Mouse (Mus musculus) midbrain, postnatal 0 days (tissue): ENCODE measurements at regions not wholly inside any gene's neighbourhood (a gene's known extent, or its start where the extent isn't known, plus 50 kb on each side); places are given as distances from the start of the nearest gene placed in this dataset.
A peak's percentile ranks its signal among the peaks of the same experiment; 100 is the strongest.
"Not testable (repeated sequence)": the region's sequence is repeated elsewhere in the genome, so short reads cannot be mapped to it uniquely, and the experiment has no call there.

Experiments used
- ATAC-seq: fragments of 200-750 bp; cut with Nextera tagmentation; 2 replicates; pipeline ENCODE4 v1.8.0; 2017; ENCODE audit warnings: moderate number of reproducible peaks, mild to moderate bottlenecking, moderate TSS enrichment, moderate library complexity; ENCODE audit not compliant: low FRiP score
- DNase-seq: peaks from one replicate; pipeline ENCODE4 v3.0.0-alpha.2; 2015; ENCODE audit warnings: low spot score
- H3K27ac ChIP-seq: fragments of 300-500 bp; sonication (generic); 2 replicates; pipeline ENCODE4 v1.5.1; 2014; ENCODE audit warnings: low read depth, mild to moderate bottlenecking, low read length, mixed read lengths
- H3K27me3 ChIP-seq: fragments of 300-500 bp; sonication (generic); 2 replicates; pipeline ENCODE4 v1.6.1; 2014; ENCODE audit warnings: low read length, control low read depth, mixed read lengths; ENCODE audit not compliant: insufficient read depth
- H3K36me3 ChIP-seq: fragments of 300-500 bp; sonication (generic); 2 replicates; pipeline ENCODE4 v1.6.1; 2014; ENCODE audit warnings: low read length, control low read depth, mixed read lengths; ENCODE audit not compliant: insufficient read depth
- H3K4me1 ChIP-seq: fragments of 300-500 bp; sonication (generic); 2 replicates; pipeline ENCODE4 v1.6.1; 2014; ENCODE audit warnings: mild to moderate bottlenecking, control low read depth, antibody characterized with exemption, low read length, mixed read lengths; ENCODE audit not compliant: insufficient read depth
- H3K4me2 ChIP-seq: fragments of 300-500 bp; sonication (generic); 2 replicates; pipeline ENCODE4 v1.6.1; 2014; ENCODE audit warnings: low read depth, mild to moderate bottlenecking, low read length, mixed read lengths; ENCODE audit not compliant: poor library complexity, severe bottlenecking
- H3K4me3 ChIP-seq: fragments of 300-500 bp; sonication (generic); 2 replicates; pipeline ENCODE4 v1.5.1; 2014; ENCODE audit warnings: low read depth, mild to moderate bottlenecking, low read length, moderate library complexity
- H3K9ac ChIP-seq: fragments of 300-500 bp; sonication (generic); replicated peaks from 2 replicates; pipeline ENCODE4 v1.6.1; 2014; ENCODE audit warnings: mild to moderate bottlenecking, low read length, moderate library complexity, mixed read lengths; ENCODE audit not compliant: poor library complexity, severe bottlenecking
- H3K9me3 ChIP-seq: fragments of 300-500 bp; sonication (generic); 2 replicates; pipeline ENCODE4 v1.6.1; 2016; ENCODE audit warnings: low read length, control low read depth
- CTCF ChIP-seq: IDR thresholded peaks from 2 replicates; pipeline ENCODE4 v1.5.1; 2016; ENCODE audit warnings: antibody characterized with exemption, mild to moderate bottlenecking
- WGBS: fragments of 180-500 bp; shearing (Covaris S2); extraction: QIAGEN DNeasy Blood & Tissue Kit; methylation state at CpG from one replicate; pipeline ENCODE4 v1.1.7; 2014; 5-methylcytosine and 5-hydroxymethylcytosine counted together

- Histone ChIP-seq H3K4me2 (no peak overlapping the region), H3K27me3 (no peaks in the 10 kb centered on the region), H3K9ac (no peak overlapping the region), H3K9me3 (no peaks in the 10 kb centered on the region), H3K36me3 (no peaks in the 10 kb centered on the region), H3K4me1 (no peaks in the 10 kb centered on the region), H3K27ac (no peak overlapping the region), H3K4me3 (no peak overlapping the region)
- no peak for TF ChIP-seq CTCF
- no peak for ATAC-seq
- WGBS: 73% methylated on average over 4 of the region's 4 CpGs
- no peak for DNase-seq
Observed at GRCm38 (mm10) chr7:116620381-116620780, 116.2 kb downstream of the Nucb2 start.

GRCm38 (mm10) chr7:116633210-116633609, 129.0 kb downstream of the Nucb2 start:
- no peak for TF ChIP-seq CTCF
- 0 out of 2 replicates have a peak overlapping the region, but pooled peaks have one; percentile 60 for H3K27ac ChIP-seq
- H3K9ac ChIP-seq: no peak overlapping the region
- DNase-seq: peak; percentile 61
- WGBS: 37% methylated on average over 3 of the region's 3 CpGs
- no peaks in the 10 kb centered on the region for H3K4me1 ChIP-seq
- H3K4me3 ChIP-seq: no peak overlapping the region
- H3K36me3 ChIP-seq: no peaks in the 10 kb centered on the region
- no peak overlapping the region for H3K4me2 ChIP-seq
- no peaks in the 10 kb centered on the region for H3K27me3 ChIP-seq
- no peaks in the 10 kb centered on the region for H3K9me3 ChIP-seq
- ATAC-seq: peak; percentile 38; the same call in 1 of the 2 replicates

DNA sequence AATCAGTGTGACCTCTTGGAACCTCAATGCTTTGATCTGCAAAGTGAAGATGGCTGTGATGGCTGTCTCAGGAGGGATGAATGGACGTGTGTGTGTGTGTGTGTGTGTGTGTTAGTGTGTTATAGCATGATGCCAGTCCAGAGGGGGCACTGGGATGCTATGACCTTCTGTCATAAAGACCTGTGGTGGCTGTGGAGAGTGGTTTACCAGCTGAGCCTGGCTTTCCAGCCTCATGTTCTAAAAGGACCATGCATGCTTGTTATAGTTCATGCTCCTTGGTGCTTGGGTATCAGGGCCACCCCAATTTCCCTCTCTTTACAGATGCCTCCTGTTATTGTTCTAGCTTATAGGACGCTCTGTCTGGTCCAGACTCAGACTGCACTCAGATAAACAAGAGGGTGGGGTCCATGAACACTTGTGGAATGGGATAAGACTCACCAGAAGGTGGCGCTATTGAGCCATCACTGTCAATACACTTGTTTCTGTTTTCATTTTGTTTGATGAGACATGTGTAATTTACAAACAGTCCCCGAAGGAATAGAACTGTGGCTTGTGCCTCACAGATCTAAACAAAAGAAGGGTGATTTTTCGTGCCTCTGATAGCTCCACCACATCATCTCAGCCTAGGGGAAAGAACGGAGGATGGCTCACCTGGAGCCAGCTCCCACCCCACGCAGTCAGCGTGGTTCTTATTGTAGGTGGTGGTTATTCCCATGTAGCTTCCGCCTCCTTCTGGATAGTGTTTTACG, 140.9 kb downstream of the Nucb2 start:
- 50% methylated on average over 10 of the region's 10 CpGs for WGBS

DNA sequence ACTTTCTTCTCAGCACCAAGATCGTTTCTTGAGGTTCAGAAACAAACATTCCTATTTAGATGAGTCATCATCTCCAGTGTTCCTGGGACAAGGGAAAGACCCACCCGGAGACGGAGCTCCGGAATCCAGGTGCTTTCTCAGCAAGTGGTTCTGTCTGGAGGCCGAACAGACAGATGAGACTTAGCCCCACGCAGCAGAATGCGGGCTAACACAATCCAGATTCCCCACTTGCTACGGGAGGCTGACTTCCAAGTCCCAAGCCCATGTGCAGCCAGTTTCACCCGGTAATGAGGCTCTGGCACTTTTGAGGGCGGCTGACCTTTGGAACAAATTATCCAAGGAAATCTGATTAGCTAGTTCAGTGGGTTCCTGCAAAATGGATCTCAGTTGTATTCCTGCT, 150.3 kb downstream of the Nucb2 start:
- Histone ChIP-seq H3K4me1 (no peaks in the 10 kb centered on the region), H3K4me2 (no peak overlapping the region), H3K27me3 (no peaks in the 10 kb centered on the region), H3K9me3 (no peaks in the 10 kb centered on the region), H3K27ac (no peak overlapping the region), H3K36me3 (no peaks in the 10 kb centered on the region), H3K9ac (no peak overlapping the region), H3K4me3 (no peak overlapping the region)
- DNase-seq: no peak
- WGBS: 61% methylated on average over 10 of the region's 10 CpGs
- TF ChIP-seq CTCF: no peak
- no peak for ATAC-seq

More for the DNA sequence above, 140.9 kb downstream of the Nucb2 start:
- no peak overlapping the region for H3K4me3 ChIP-seq
- H3K9me3 ChIP-seq: no peaks in the 10 kb centered on the region
- no peaks in the 10 kb centered on the region for H3K4me1 ChIP-seq
- H3K27ac ChIP-seq: no peak overlapping the region
- no peak for ATAC-seq
- no peak overlapping the region for H3K9ac ChIP-seq
- H3K4me2 ChIP-seq: no peak overlapping the region
- H3K36me3 ChIP-seq: no peaks in the 10 kb centered on the region
- DNase-seq: peak; percentile 89
- H3K27me3 ChIP-seq: no peaks in the 10 kb centered on the region
- peak; percentile 89 for TF ChIP-seq CTCF

- not testable (repeated sequence) for H3K4me1 ChIP-seq, H3K9ac ChIP-seq, DNase-seq, H3K36me3 ChIP-seq, H3K4me2 ChIP-seq, ATAC-seq, H3K4me3 ChIP-seq, H3K9me3 ChIP-seq, H3K27me3 ChIP-seq, H3K27ac ChIP-seq
- 94% methylated on average over 6 of the region's 6 CpGs for WGBS
Observed at GRCm38 (mm10) chr7:116657040-116657439, 152.9 kb downstream of the Nucb2 start.

DNA sequence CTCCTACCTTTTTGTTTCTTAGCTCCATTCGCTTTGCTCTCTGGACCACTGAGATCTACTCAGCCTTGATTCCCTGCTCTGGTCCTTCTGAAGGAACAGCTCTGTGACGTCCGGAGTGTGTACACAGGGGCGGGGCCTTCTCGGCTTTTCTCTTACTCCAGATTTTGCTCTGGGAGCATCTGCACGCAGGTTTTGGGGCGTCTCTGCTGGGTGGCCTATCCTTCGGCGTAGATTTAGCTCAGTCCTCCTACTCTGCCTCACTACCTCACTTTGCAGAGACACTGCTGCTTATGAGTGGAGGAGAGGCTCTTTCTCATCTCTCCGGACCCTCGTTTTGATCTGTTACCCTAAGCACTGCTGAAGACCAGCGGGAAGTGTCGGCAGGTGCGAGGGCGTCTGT, 161.4 kb downstream of the Nucb2 start:
- Histone ChIP-seq H3K27me3 (no peaks in the 10 kb centered on the region), H3K4me2 (no peak overlapping the region)
- TF ChIP-seq CTCF: no peak

More for the DNA sequence above, 161.4 kb downstream of the Nucb2 start:
- ATAC-seq (no peak), DNase-seq (no peak)
- Histone ChIP-seq H3K4me1 (no peaks in the 10 kb centered on the region), H3K4me3 (no peak overlapping the region), H3K27ac (no peak overlapping the region), H3K9me3 (0 out of 2 replicates have a peak, but pooled peaks cover 5% of the 10 kb centered on the region), H3K9ac (no peak overlapping the region), H3K36me3 (no peaks in the 10 kb centered on the region)
- 89% methylated on average over 15 of the region's 15 CpGs for WGBS
